Mouse (Mus musculus): ENCODE measurements at regions not wholly inside any gene's neighbourhood (a gene's known extent, or its start where the extent isn't known, plus 50 kb on each side); places are given as distances from the start of the nearest gene placed in this dataset.

DNA sequence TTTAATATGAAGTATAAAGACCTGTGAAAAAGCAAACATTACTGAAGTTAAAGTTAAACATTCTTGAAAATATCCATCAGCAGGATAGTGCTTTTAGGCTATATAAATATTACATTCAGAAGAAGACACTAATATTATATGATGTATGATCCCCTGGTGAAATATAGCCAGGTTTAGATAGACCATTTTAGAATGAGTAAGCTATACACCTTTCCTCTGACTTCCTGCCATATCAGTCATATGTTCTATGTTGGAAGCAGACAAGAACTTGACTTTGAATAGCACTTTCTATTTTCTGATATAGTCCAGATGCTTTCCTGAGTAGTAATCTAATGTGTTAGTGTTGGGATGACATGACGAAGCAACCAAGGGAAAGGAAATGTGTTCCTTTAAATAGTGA is 128.5 kb upstream of the Slc8a1 start:
- TF ChIP-seq MAZ (IDR thresholded peaks at IDR 0.05; ENCODE audit: low read depth, low read length) (no peak), BHLHE40 (IDR thresholded peaks at IDR 0.05; ENCODE audit: low read depth, low read length) (no peak), POLR2A (IDR thresholded peaks at IDR 0.05; ENCODE audit: low read depth, low read length) (no peak), CHD2 (IDR thresholded peaks at IDR 0.05; ENCODE audit: low read length) (no peak), CTCF (conservative IDR thresholded peaks at IDR 0.05 in 1 of 2, IDR thresholded peaks at IDR 0.05 in 1 of 2; ENCODE audit: low read depth in 2 of 2, low read length in 2 of 2) (no peak), PAX5 (IDR thresholded peaks at IDR 0.05; ENCODE audit: low read length) (no peak), MYC (IDR thresholded peaks at IDR 0.05; ENCODE audit: low read depth, low read length) (no peak), ELF1 (IDR thresholded peaks at IDR 0.05; ENCODE audit: low read depth, low read length) (no peak), JUND (conservative IDR thresholded peaks at IDR 0.05; ENCODE audit: low read depth, low read length) (no peak), ETS1 (conservative IDR thresholded peaks at IDR 0.05; ENCODE audit: low read depth, low read length) (no peak)
